Mouse (Mus musculus): ENCODE measurements at regions not wholly inside any gene's neighbourhood (a gene's known extent, or its start where the extent isn't known, plus 50 kb on each side); places are given as distances from the start of the nearest gene placed in this dataset.

- no peak for TF ChIP-seq CTCF (conservative IDR thresholded peaks at IDR 0.05; ENCODE audit: low read length)
- no peak for TF ChIP-seq POU5F1 (IDR thresholded peaks at IDR 0.05; ENCODE audit: borderline replicate concordance, low read length)
- TF ChIP-seq NANOG (IDR thresholded peaks at IDR 0.05; ENCODE audit: borderline replicate concordance, low read length) = no peak
Observed at GRCm38 (mm10) chr13:80981201-80981600, 98.0 kb downstream of the Arrdc3 start.

Data from E14TG2a.4 (cell line).